Comparison of ENCODE assay signal across 2 mouse cellular contexts in the genomic region with DNA sequence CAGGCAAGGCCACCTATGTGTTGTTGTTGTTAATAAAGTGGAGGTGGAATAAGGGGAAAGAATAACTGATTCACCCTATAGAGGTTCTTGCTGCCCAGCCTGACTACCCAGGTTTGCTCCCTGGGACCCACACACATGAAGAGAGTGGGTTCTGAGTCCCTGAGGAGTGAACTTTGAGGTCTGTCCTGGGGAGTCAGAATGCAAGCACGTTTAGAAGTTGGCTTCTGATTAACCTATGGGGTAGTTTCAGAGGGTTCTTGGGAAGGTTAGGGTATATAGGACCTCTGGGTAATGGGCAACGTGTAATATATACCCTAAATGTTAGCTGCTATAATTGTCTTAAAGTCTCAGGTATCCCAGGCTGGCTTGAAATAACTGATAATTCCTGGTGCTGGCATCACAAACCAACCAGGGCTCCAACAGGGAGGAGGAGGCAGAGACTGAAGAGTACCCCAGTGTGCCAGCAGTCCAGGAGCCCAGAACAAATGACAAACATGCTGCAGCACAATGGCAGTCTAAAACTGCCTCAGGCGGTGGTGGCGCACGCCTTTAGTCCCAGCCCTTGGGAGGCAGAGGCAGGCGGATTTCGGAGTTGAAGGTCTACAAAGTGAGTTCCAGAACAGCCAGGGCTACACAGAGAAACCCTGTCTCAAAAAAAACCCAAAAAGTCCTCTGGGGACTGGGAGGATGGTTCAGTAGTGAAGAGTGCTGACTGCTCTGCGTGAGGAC.
TF ChIP-seq lines count a peak whose summit lies in the region.

No protein-coding gene starts in this region.

TF ChIP-seq in CH12.LX, 34 proteins besides CTCF, POLR2A, EP300 and RAD21:
- TF ChIP-seq SMC3 (IDR thresholded peaks at IDR 0.05; ENCODE audit: low read depth, low read length) (peak; percentile 4; the same call in 1 of the 2 replicates), RCOR1 (conservative IDR thresholded peaks at IDR 0.05; ENCODE audit: low read depth, low read length) (peak; percentile 66; the same call in 1 of the 2 replicates), POLR2AphosphoS2 (IDR thresholded peaks at IDR 0.05; ENCODE audit: low read depth, low read length) (peak; percentile 97), MAFK (IDR thresholded peaks at IDR 0.05; ENCODE audit: insufficient replicate concordance, low read length) (no peak), CHD1 (IDR thresholded peaks at IDR 0.05; ENCODE audit: low read depth, low read length) (no peak), ZMIZ1 (IDR thresholded peaks at IDR 0.05; ENCODE audit: low read depth, low read length) (0 out of 2 replicates have a peak, but pooled peaks have one; percentile 53), IRF4 (IDR thresholded peaks at IDR 0.05; ENCODE audit: low read depth, low read length) (no peak), USF1 (IDR thresholded peaks at IDR 0.05; ENCODE audit: low read depth, low read length) (no peak)
TF ChIP-seq in CH12.LX: peak in this region for 4.

TF ChIP-seq in MEL, 35 proteins besides CTCF, POLR2A, EP300 and RAD21:
- TF ChIP-seq POLR2AphosphoS2 (IDR thresholded peaks at IDR 0.05; ENCODE audit: low read length), result peak; percentile 70; the same call in 1 of the 2 replicates
- no peak for TF ChIP-seq MEF2A (IDR thresholded peaks at IDR 0.05; ENCODE audit: extremely low read depth, insufficient replicate concordance, low read depth, low read length, poor library complexity, severe bottlenecking)
TF ChIP-seq in MEL: peak in this region for 1.
